Mouse (Mus musculus) intestine, embryonic 16.5 days (tissue): ENCODE measurements around the gene Arl16. TPM values are rescaled to one million over a fixed set of nuclear protein-coding genes. Genes with fewer than 3 reads are reported as not detected.
"Not testable (repeated sequence)": the region's sequence is repeated elsewhere in the genome, so short reads cannot be mapped to it uniquely, and the experiment has no call there.

Experiments used
- ATAC-seq: fragments of 200-750 bp; cut with Nextera tagmentation; 2 replicates; pipeline ENCODE4 v1.8.0; 2017; ENCODE audit warnings: moderate TSS enrichment, moderate library complexity
- H3K27ac ChIP-seq: fragments of 300-500 bp; sonication (generic); 2 replicates; pipeline ENCODE4 v1.5.1; 2014; ENCODE audit warnings: mild to moderate bottlenecking, low read length
- H3K27me3 ChIP-seq: fragments of 300-500 bp; sonication (generic); replicated peaks from 2 replicates; pipeline ENCODE4 v1.6.1; 2014; ENCODE audit warnings: low read length, control low read depth, mixed read lengths; ENCODE audit not compliant: control insufficient read depth, insufficient read depth
- H3K36me3 ChIP-seq: fragments of 300-500 bp; sonication (generic); 2 replicates; pipeline ENCODE4 v1.6.1; 2014; ENCODE audit warnings: low read length, control low read depth; ENCODE audit not compliant: control insufficient read depth, insufficient read depth
- H3K4me1 ChIP-seq: fragments of 300-500 bp; sonication (generic); 2 replicates; pipeline ENCODE4 v1.6.1; 2014; ENCODE audit warnings: low read length, control low read depth, mixed read lengths; ENCODE audit not compliant: control insufficient read depth, insufficient read depth
- H3K4me2 ChIP-seq: fragments of 300-500 bp; sonication (generic); 2 replicates; pipeline ENCODE4 v1.6.1; 2014; ENCODE audit warnings: low read depth, low read length, control low read depth
- H3K4me3 ChIP-seq: fragments of 300-500 bp; sonication (generic); 2 replicates; pipeline ENCODE4 v1.5.1; 2014; ENCODE audit warnings: mild to moderate bottlenecking, low read length
- H3K9ac ChIP-seq: fragments of 300-500 bp; sonication (generic); 2 replicates; pipeline ENCODE4 v1.6.1; 2014; ENCODE audit warnings: low read depth, low read length
- H3K9me3 ChIP-seq: fragments of 300-500 bp; sonication (generic); 2 replicates; pipeline ENCODE4 v1.6.1; 2016; ENCODE audit warnings: low read length, control low read depth; ENCODE audit not compliant: control insufficient read depth
- WGBS: fragments of 180-500 bp; shearing (Covaris S2); extraction: QIAGEN DNeasy Blood & Tissue Kit; methylation state at CpG from one replicate; pipeline ENCODE4 v1.1.7; 2014; 5-methylcytosine and 5-hydroxymethylcytosine counted together
- polyA plus RNA-seq: library from polyadenylated mRNA; unstranded; fragments of >200 nt; fragmentation: Nextera tagmentation; extraction: Ambion mirVana; gene quantifications from 2 replicates; pipeline ENCODE4 v1.2.1, GENCODE M21; 2015

Gene Arl16
- polyA plus RNA-seq = 32.6 and 38.9 TPM in 2 replicates

DNA sequence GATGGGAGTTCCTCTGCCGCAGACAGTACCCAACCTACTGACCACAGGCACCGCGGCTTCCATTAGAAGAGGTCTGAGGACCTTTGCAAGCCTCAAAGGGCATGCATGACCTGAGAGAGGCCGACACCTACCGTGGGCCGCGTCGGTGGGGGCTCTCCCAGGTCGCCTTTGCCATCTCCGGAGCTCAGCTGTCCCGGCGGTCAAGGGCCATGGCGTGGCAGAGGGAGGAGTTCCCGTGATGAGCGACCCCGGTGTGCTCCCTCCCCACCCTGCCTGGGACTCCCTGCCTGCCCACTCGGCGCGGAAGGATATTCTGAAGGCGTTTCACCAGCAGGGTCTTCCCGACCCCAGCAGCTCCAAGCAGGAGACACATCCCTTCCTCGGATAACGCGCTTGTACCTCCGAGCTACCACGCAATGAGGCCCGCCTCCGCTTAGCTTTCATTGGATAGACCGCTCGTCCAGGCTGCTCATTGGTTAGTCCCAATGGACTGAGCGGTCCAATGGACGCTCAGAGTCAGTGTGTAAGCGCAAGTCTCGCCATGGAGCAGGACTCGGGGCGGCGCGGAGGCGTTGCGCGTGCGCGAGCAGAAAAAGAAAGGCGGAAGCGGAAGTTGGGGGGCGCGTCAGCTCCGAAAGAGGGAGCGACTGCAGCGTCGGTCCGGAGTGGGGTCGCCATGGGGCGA is at the start of gene Arl16:
Gene Arl16 (minus strand): TSS at position 557 of the 685 bp plus-strand sequence.
- Histone ChIP-seq H3K9ac (peak within 1 kb of the TSS; percentile 86), H3K4me2 (peak within 1 kb of the TSS; percentile 82), H3K27ac (peak within 1 kb of the TSS; percentile 52), H3K36me3 (peaks cover 13% of the 10 kb centered on the region; the same call in 1 of the 2 replicates), H3K27me3 (no peaks in the 10 kb centered on the region), H3K9me3 (no peaks in the 10 kb centered on the region), H3K4me3 (peak within 1 kb of the TSS; percentile 92), H3K4me1 (peaks cover 19% of the 10 kb centered on the region)
- WGBS = under 1% methylated on average over 53 of the region's 54 CpGs
- peak; percentile 100 for ATAC-seq

GRCm38 (mm10) chr11:120517147-120517546 is 49.7 kb upstream of the Arl16 start:
- ATAC-seq = no peak
- H3K4me2 ChIP-seq = no peak overlapping the region
- H3K9ac ChIP-seq = no peak overlapping the region
- no peak overlapping the region for H3K4me3 ChIP-seq
- H3K27ac ChIP-seq = no peak overlapping the region
- no peaks in the 10 kb centered on the region for H3K9me3 ChIP-seq
- H3K4me1 ChIP-seq = peaks cover 11% of the 10 kb centered on the region
- H3K36me3 ChIP-seq = no peaks in the 10 kb centered on the region
- no peaks in the 10 kb centered on the region for H3K27me3 ChIP-seq
- WGBS = 82% methylated on average over 4 of the region's 4 CpGs

- Histone ChIP-seq H3K27me3 (no peaks in the 10 kb centered on the region), H3K27ac (peak overlapping the region; percentile 43), H3K4me3 (no peak overlapping the region), H3K9me3 (no peaks in the 10 kb centered on the region), H3K9ac (peak overlapping the region; percentile 48), H3K4me2 (no peak overlapping the region), H3K4me1 (peaks cover 12% of the 10 kb centered on the region), H3K36me3 (no peaks in the 10 kb centered on the region)
- ATAC-seq = peak; percentile 78
- WGBS = 15% methylated on average over 17 of the region's 17 CpGs
Measured at GRCm38 (mm10) chr11:120515611-120516010, 48.2 kb upstream of the Arl16 start.

DNA sequence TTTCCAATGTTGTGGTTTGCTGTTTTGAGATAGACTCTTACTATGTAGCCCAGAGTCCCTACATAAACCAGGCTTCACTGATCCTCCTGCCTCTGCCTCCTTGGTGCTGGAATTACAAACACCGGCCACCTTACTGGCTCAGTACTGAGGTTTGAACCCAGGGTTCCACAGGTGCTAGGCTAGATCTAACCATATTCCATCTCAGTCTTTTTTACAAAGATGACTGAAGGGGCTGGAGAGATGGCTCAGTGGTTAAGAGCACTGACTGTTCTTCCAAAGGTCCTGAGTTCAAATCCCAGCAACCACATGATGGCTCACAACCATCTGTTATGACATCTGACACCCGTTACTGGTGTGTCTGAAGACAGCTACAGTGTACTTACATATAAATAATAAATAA is 46.9 kb upstream of the Arl16 start:
- not testable (repeated sequence) for H3K27me3 ChIP-seq, H3K36me3 ChIP-seq, H3K4me3 ChIP-seq, H3K9ac ChIP-seq, H3K9me3 ChIP-seq, H3K27ac ChIP-seq, H3K4me2 ChIP-seq, ATAC-seq
- 89% methylated on average over 2 of the region's 2 CpGs for WGBS
- peaks cover 22% of the 10 kb centered on the region for H3K4me1 ChIP-seq

- ATAC-seq = no peak
- Histone ChIP-seq H3K4me3 (no peak overlapping the region), H3K36me3 (no peaks in the 10 kb centered on the region), H3K4me2 (no peak overlapping the region), H3K9me3 (no peaks in the 10 kb centered on the region), H3K27ac (no peak overlapping the region), H3K27me3 (no peaks in the 10 kb centered on the region), H3K9ac (no peak overlapping the region), H3K4me1 (peaks cover 22% of the 10 kb centered on the region)
- WGBS = 36% methylated on average over 6 of the region's 6 CpGs
Measured at GRCm38 (mm10) chr11:120512790-120513453, 45.5 kb upstream of the Arl16 start.

- H3K9me3 ChIP-seq = no peaks in the 10 kb centered on the region
- 8% methylated on average over 16 of the region's 16 CpGs for WGBS
- peak; percentile 23; the same call in 1 of the 2 replicates for ATAC-seq
- peak overlapping the region; percentile 60 for H3K9ac ChIP-seq
- H3K4me3 ChIP-seq = peak overlapping the region; percentile 34
- H3K4me2 ChIP-seq = peak overlapping the region; percentile 56
- H3K27ac ChIP-seq = peak overlapping the region; percentile 86
- no peaks in the 10 kb centered on the region for H3K27me3 ChIP-seq
- H3K36me3 ChIP-seq = no peaks in the 10 kb centered on the region
- peaks cover 28% of the 10 kb centered on the region for H3K4me1 ChIP-seq
Measured at GRCm38 (mm10) chr11:120510375-120511030, 43.1 kb upstream of the Arl16 start.

DNA sequence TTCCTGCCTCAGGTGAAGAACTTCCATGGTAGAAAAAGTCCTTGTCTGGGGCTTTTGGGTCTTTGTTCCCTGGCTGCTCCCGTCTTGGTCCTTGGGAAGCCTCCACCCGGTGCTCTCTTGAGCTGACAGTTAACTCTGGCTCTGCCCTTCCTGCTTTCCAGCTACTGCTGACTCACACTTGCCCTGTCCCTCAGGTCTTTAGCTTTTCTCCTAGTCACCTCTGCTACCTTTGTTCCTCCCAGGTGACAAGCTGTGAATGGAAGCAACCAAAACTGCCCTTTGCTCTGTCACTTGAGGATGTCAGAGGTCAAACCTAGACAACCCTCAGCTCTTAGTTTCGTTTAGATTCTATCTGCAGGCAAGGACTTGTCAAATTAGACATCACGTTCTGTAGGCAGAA is 42.5 kb upstream of the Arl16 start:
- Histone ChIP-seq H3K27ac (peak overlapping the region; percentile 86), H3K9me3 (no peaks in the 10 kb centered on the region), H3K36me3 (no peaks in the 10 kb centered on the region), H3K9ac (peak overlapping the region; percentile 60), H3K4me2 (peak overlapping the region; percentile 56), H3K4me3 (peak overlapping the region; percentile 34; the same call in 1 of the 2 replicates), H3K27me3 (no peaks in the 10 kb centered on the region), H3K4me1 (peaks cover 29% of the 10 kb centered on the region)
- WGBS = 37% methylated on average over 4 of the region's 4 CpGs
- peak; percentile 49 for ATAC-seq

DNA sequence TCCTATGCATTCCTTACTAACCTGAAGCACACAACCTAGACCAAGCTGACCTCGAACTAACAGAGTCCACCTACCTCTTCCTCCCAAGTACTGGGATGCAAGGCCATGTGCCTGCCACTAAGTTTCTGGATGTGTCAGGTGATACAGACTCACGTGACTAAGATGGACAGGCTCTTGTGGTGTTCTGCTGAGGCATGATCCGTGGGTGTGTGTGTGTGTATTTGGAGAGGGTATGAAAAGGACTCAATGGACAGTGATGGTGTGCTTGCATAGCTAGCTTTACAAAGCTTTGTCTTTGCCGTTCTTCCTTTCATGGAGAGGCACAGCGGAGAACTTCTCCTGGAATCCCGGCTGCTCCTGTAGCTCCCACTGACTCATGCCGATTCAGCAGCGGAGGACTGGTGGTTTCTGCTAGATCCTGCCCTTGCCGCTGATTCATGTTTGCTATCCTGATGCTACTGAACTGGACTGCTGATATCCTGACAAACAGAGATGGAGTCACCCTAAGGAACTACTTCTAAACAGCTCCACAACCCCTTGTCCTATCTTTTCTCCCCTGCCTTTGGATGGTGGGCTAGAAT is 41.0 kb upstream of the Arl16 start:
- Histone ChIP-seq H3K27ac (0 out of 2 replicates have a peak overlapping the region, but pooled peaks have one; percentile 37), H3K27me3 (no peaks in the 10 kb centered on the region), H3K4me3 (no peak overlapping the region), H3K36me3 (no peaks in the 10 kb centered on the region), H3K4me2 (no peak overlapping the region), H3K9ac (no peak overlapping the region), H3K4me1 (peaks cover 29% of the 10 kb centered on the region), H3K9me3 (no peaks in the 10 kb centered on the region)
- no peak for ATAC-seq
- 71% methylated on average over 9 of the region's 9 CpGs for WGBS
